Mouse (Mus musculus) MEL (cell line): ENCODE data around the gene Zkscan7.

Experiments used
- CTCF ChIP-seq, 3 experiments: IDR thresholded peaks in 2 of 3; conservative IDR thresholded peaks in 1 of 3; 2 replicates each; pipeline ENCODE4 v1.5.1; 2011 to 2012; ENCODE audit warnings: low read length in 3 of 3, low read depth in 2 of 3, mild to moderate bottlenecking in 2 of 3, improper control_type of control experiment in 1 of 3, inconsistent platforms in 1 of 3, mixed read lengths in 1 of 3, moderate library complexity in 1 of 3; ENCODE audit not compliant: control insufficient read depth in 1 of 3, insufficient read depth in 1 of 3, poor library complexity in 1 of 3, severe bottlenecking in 1 of 3
- ELF1 ChIP-seq: IDR thresholded peaks from 2 replicates; pipeline ENCODE4 v1.6.1; 2014; ENCODE audit warnings: low read depth, mild to moderate bottlenecking, inconsistent platforms, low read length, improper control_type of control experiment, moderate library complexity
- HCFC1 ChIP-seq: IDR thresholded peaks from 2 replicates; pipeline ENCODE4 v1.6.1; 2012; ENCODE audit warnings: low read depth, mild to moderate bottlenecking, inconsistent platforms, low read length, improper control_type of control experiment, moderate library complexity
- MYB ChIP-seq: IDR thresholded peaks from 2 replicates; pipeline ENCODE4 v1.6.1; 2011; ENCODE audit warnings: mild to moderate bottlenecking, low read depth, low read length, improper control_type of control experiment
- TBP ChIP-seq: IDR thresholded peaks from 2 replicates; pipeline ENCODE4 v1.8.0; 2011; ENCODE audit warnings: low read depth, low read length, improper control_type of control experiment
- USF1 ChIP-seq: IDR thresholded peaks from 2 replicates; pipeline ENCODE4 v1.6.1; 2014; ENCODE audit warnings: low read depth, mild to moderate bottlenecking, inconsistent platforms, low read length, improper control_type of control experiment, moderate library complexity
- ZKSCAN1 ChIP-seq: IDR thresholded peaks from 2 replicates; pipeline ENCODE4 v1.6.1; 2012; ENCODE audit warnings: low read depth, mild to moderate bottlenecking, inconsistent platforms, low read length, improper control_type of control experiment, moderate library complexity

DNA sequence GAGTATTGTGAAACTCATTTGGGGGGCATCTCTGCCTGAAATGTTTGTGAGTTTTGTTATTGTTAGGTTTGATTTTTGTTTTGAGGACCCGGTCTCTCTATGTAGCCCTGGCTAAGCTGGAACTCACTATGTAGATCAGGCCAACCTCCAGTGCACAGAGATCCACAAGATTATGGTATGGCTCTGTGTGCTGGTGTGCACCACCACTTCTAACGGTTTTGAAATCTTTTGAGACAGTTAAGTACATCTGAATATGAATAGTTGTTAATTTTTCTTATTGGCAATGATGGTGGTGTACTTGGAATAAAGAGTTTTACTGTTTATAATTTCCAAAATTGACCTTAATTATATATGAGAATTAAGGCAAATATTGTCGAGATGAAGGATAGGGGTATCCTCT is 37.0 kb downstream of the Zkscan7 start:
- no peak for TF ChIP-seq HCFC1
- no peak for TF ChIP-seq MYB
- TF ChIP-seq CTCF (IDR thresholded peaks at IDR 0.05 in 2 of 3, conservative IDR thresholded peaks at IDR 0.05 in 1 of 3; ENCODE audit: control insufficient read depth in 1 of 3, insufficient read depth in 1 of 3, low read depth in 2 of 3, low read length in 3 of 3, poor library complexity in 1 of 3, severe bottlenecking in 1 of 3), result no peak
- TF ChIP-seq ZKSCAN1, result no peak
- TF ChIP-seq USF1, result no peak
- TF ChIP-seq TBP, result no peak
- TF ChIP-seq ELF1, result no peak
